Mouse (Mus musculus) frontal cortex, postnatal 14 days (tissue): ENCODE results near the gene Itprid2.
"Not testable (repeated sequence)": the region's sequence is repeated elsewhere in the genome, so short reads cannot be mapped to it uniquely, and the experiment has no call there.

Experiments used
- DNase-seq, 2 experiments: peaks; one replicate each; pipeline ENCODE4 v3.0.0; 2022; ENCODE audit warnings: low spot score in 2 of 2

The Itprid2 gene

GRCm38 (mm10) chr2:79634528-79635400 is at the start of gene Itprid2:
Gene Itprid2, plus strand, starts transcription at chr2:79635352.
- peak; percentile 84 to 91 for DNase-seq

GRCm38 (mm10) chr2:79596177-79596576 is 39.0 kb upstream of the Itprid2 start:
- no peak for DNase-seq

GRCm38 (mm10) chr2:79597090-79597489 is 38.1 kb upstream of the Itprid2 start:
- DNase-seq = no peak

- not testable (repeated sequence) for DNase-seq
Measured at GRCm38 (mm10) chr2:79601109-79601508, 34.0 kb upstream of the Itprid2 start.

GRCm38 (mm10) chr2:79601691-79602116 is 33.4 kb upstream of the Itprid2 start:
- DNase-seq = no peak

GRCm38 (mm10) chr2:79602306-79602705 is 32.8 kb upstream of the Itprid2 start:
- no peak for DNase-seq

GRCm38 (mm10) chr2:79603363-79603762 is 31.8 kb upstream of the Itprid2 start:
- no peak for DNase-seq

GRCm38 (mm10) chr2:79606033-79606432 is 29.1 kb upstream of the Itprid2 start:
- DNase-seq = no peak

- DNase-seq = no peak
Measured at GRCm38 (mm10) chr2:79607181-79607580, 28.0 kb upstream of the Itprid2 start.

- no peak for DNase-seq
Measured at GRCm38 (mm10) chr2:79608301-79609074, 26.7 kb upstream of the Itprid2 start.

GRCm38 (mm10) chr2:79610894-79611293 is 24.3 kb upstream of the Itprid2 start:
- DNase-seq = no peak

GRCm38 (mm10) chr2:79618145-79618544 is 17.0 kb upstream of the Itprid2 start:
- DNase-seq = no peak

- DNase-seq = no peak
Measured at GRCm38 (mm10) chr2:79618614-79619568, 16.3 kb upstream of the Itprid2 start.

GRCm38 (mm10) chr2:79623256-79623655 is 11.9 kb upstream of the Itprid2 start:
- no peak for DNase-seq

GRCm38 (mm10) chr2:79627624-79628023 is 7.5 kb upstream of the Itprid2 start:
- DNase-seq = no peak

- DNase-seq = no peak
Measured at GRCm38 (mm10) chr2:79630231-79630630, 4.9 kb upstream of the Itprid2 start.

- DNase-seq = peak; percentile 46 to 47
Measured at GRCm38 (mm10) chr2:79635426-79636291, 507 bp downstream of the Itprid2 start.

GRCm38 (mm10) chr2:79638924-79639323 is 3.8 kb downstream of the Itprid2 start:
- no peak for DNase-seq

- DNase-seq = no peak
Measured at GRCm38 (mm10) chr2:79646237-79646688, 11.1 kb downstream of the Itprid2 start.

GRCm38 (mm10) chr2:79647094-79647493 is 11.9 kb downstream of the Itprid2 start:
- DNase-seq = no peak
